Mouse (Mus musculus): ENCODE measurements around the gene Slc39a3. TPM values are rescaled to one million over a fixed set of nuclear protein-coding genes. Genes with fewer than 3 reads are reported as not detected.
"Not testable (repeated sequence)": the region's sequence is repeated elsewhere in the genome, so short reads cannot be mapped to it uniquely, and the experiment has no call there.

Slc39a3 gene
- polyA plus RNA-seq, 2 experiments from 2014 or later: 3.3 to 4.7 TPM

DNA sequence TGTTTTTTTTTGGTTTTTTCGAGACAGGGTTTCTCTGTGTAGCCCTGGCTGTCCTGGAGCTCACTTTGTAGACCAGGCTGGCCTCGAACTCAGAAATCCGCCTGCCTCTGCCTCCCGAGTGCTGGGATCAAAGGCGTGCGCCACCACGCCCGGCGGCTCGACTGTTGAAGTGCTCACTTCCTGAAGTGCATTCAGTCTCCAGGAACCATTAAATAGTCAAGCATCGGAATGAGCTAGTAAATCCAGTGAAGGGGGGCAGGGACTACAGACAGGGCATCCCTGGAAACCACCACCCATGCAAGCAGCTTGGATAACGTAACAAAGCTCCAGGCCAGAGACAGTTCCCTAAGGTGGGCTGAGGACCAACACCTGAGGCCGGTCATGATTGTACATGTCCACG, 8.0 kb upstream of the Slc39a3 start:
- ATAC-seq: not testable (repeated sequence)

DNA sequence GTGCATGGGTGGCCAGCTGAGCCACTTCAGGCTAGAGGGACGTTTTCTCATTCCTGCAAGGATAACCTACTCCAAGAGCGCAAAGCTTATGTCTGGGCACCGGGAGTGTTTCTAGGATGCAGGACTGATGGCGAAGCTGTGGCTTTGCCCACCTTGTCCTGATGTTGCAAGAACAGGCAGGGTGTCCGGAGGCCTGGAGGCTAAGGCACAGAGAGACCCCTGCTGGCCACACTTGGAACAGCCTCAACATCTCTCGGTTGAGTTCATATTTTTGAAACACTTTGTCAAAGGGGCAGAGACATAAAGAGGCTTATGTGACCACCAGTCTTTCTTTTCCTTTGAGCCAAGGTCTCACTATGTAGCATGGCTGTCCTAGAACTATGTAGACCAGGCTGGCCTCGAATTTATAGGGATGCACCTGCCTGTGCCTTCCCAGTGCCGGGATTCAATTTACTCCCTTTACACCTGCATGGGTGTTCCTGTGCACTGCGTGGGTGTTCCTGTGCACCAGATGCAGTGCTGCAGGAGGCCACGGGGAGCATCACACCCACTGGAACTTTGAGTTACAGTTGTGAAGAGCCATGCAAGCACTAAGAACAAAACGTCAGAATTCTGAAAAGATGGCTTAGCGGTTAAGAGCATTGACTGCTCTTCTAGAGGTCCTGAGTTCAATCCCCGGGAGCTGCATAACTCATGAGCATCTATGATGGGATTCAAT, 4.4 kb upstream of the Slc39a3 start:
- ATAC-seq: peak; percentile 25

DNA sequence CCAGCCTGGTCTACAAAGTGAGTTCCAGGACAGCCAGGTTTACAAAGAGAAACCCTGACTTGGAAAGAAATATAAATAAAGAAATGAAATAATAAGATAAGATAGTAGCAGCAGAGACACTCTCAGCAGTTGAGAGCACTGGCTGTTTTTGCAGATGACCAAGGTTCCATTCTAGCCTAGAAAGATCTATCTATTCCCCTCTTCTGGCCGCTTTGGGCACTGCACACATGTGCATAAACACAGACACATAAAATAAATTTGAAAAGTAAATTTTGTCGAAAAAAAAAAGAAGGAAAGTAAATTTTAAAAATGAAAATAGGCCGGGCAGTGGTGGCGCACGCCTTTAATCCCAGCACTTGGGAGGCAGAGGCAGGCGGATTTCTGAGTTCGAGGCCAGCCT, 975 bp downstream of the Slc39a3 start:
- no peak for ATAC-seq

DNA sequence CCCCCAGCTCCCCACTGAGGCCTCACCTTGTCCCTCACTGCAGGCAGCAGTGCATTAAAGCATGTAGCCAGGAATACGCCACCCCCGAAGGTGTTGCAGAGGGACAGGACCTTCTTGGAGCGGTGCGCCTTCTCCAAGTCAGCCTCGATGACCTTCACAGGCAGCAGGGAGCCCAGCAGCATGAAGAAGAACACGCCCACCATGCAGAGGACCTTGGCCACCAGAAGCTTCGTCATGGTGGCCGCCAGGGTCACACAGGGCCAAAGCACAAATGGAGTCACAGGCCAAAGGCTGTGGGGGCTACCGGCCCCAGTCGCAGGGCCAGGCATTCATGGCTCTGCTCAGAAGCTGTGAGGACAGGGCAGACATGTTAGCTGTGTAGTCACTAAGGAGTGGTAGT, 3.6 kb downstream of the Slc39a3 start:
- ATAC-seq: no peak

DNA sequence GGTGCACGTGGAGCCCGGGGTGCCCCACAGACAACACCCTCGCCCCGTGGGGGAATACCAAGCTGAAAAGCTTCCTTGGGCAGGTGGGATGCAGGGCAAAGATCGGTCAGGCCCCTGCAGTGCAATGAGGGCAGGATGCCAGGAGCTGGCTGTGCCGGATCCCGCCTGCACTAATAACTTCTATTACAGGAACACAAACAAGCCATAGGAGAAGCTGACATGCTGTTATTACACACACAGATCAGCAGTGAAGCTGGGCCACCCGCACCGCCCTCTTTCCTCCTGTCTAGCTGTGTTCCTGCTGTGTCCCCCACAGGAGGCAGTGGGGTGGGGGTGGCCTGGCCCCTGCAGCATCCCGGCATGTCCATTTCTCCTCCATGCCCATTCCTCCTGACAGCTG, 8.2 kb downstream of the Slc39a3 start:
- no peak for ATAC-seq

DNA sequence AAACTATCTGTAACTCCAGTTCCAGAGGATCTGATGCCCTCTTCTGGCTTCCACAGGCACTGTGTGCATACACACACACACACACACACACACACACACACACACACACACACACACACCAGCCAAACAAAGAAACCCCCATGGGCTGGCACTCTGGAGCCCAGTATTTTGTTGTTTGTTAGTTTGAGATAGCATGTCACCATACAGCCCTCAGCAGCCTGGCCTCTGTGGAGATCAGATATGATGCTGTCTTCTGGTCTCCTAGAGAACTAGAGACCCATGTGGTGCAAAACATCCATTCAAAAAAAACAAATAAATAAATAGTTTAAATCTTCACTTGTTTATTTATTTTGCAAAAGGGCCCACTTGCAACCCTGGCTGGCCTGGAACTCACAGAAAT, 9.0 kb downstream of the Slc39a3 start:
- ATAC-seq: no peak

DNA sequence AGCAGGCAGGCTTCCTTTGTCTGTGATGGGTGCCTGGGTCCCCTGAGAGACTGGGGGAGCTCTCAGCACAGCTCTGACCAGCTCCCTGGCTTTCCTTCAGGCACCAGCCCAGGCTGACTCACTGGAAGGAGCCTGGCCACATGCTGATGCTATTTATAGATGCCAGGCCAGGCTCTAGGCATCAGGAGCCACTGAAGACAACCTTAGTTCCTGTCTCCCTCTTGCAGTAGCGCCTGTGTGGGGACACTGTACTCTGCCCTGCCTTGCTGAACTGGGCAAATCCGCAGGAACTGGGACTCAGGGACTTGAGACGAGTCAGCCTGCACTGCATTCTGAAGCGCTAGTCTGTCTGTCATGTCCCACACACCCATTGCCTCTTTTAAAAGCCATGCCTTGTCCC, 9.9 kb downstream of the Slc39a3 start:
- no peak for ATAC-seq

DNA sequence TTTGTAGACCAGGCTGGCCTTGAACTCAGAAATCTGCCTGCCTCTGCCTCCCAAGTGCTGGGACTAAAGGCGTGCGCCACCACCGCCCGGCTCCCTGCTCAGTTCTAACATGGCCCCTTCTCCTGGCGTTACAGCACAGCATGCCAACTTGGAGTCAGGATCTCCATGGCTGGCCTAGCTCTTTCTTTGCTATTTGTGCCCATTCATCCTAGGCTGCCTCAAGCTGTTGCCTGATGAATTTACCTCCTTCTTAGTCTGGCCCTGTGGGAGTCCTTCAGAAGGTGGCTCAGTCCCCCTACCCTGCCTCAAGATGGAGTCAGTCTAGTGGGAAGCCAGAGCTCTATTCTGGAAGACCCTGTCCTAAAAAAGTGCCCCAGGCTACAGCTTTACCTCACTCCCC, 10.4 kb downstream of the Slc39a3 start:
- no peak for ATAC-seq

DNA sequence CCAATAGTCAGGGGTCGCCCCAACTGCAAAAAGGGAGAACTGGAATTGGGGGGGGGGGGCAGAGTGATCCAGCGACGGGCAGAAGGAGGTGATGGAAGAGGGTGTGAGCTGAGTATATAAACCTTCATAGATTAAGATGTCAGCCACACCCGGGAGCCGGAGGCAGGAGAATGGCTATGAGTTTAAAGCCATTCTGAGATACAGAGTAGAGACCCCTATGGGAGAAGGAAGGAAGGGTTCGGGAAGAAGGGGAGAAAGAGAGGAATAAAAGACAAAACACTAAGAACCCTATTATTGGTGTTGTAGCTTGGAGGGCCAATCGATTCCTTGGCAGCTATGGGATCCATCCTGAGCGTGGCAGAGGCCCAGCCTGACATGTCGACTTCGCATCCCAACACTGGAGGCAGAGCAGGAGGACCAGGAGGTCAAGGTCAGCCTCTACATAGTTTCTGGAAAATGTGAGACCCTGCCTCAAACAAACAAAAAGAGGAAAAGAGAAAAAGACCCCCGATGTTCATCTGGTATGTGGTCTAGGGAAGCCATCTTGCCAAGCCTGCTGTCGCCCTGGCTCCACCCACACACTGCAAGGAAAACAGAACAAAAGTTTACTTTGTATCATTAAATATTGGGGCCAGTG, 11.5 kb downstream of the Slc39a3 start, which contains the start of gene Diras1:
TSS of gene Diras1 (minus strand) at position 24 of the 637 bp plus-strand sequence.
- no peak for ATAC-seq

DNA sequence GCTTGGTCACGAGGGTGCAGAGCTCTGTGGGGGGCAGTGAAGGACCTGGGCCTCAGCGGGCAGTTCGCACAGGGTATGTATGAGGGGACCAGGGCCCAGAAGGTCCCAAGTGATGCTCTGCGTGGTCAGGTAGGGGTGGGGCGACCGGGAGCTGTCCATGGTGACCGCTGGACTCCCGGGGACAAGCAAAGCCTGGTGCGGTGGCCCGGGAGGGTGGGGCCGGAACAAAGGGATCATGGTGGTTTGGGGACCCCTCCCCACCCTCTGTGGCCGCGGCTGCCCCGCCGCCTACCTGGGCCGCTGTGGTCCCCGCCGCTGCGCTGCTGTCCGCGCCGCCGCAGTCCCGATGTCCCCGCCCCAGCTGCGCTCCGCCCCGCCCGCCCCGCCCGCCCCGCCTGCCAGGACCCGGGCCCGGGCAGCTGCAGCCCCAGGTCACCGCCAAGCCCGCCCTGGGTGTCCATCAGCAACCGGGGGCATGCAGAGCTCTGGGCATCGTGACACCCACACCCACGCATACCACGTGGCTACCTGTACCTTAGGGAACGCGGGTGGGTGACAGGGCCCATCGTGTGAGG, 12.1 kb downstream of the Slc39a3 start:
- ATAC-seq: no peak

DNA sequence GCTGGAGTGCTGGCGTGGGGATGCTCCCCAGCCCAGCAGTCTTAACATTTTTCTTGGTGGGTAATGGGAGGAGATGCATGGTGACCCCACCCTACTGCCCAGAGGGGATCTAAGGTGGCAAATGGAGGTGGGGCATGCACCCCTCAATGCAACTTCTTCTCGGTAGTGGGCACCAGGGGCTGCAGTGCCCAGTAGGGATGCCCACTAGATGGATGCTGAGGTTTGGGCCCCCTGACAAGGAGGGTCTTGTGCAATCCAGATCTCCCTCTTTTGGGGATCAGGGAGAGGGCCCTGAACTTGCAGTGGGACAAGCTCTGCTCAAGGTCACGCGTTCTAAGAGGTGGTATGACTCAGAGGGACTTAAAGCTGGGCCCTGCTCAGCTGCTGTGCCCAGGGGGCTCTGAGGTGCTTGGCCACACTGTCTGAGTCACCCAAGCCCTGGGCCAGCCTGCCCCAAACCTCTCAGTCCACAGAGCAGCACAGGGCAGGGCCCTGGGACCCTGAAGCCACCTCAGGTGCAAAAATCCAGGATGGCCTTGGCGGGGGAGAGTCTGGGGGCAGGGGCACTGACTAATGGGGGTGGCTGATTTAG, 12.8 kb downstream of the Slc39a3 start:
- ATAC-seq: no peak

DNA sequence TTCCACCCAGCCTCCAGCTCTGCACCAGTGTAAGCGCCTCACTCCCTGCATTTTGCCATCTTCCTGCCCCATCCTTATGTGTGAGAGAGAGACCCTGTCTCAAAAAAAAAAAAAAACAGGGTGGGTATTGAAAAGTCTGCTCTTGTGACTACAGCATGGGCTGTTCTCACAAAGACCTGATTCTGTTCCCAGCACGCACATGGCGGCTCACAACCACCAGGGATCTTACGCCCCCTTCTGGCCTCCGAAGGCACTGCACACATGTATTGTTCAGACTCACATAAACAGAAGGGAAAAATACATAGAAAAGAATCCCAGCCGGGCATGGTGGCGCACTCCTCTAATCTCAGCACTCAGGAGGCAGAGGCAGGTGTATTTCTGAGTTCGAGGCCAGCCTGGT, 14.5 kb downstream of the Slc39a3 start:
- no peak for ATAC-seq

DNA sequence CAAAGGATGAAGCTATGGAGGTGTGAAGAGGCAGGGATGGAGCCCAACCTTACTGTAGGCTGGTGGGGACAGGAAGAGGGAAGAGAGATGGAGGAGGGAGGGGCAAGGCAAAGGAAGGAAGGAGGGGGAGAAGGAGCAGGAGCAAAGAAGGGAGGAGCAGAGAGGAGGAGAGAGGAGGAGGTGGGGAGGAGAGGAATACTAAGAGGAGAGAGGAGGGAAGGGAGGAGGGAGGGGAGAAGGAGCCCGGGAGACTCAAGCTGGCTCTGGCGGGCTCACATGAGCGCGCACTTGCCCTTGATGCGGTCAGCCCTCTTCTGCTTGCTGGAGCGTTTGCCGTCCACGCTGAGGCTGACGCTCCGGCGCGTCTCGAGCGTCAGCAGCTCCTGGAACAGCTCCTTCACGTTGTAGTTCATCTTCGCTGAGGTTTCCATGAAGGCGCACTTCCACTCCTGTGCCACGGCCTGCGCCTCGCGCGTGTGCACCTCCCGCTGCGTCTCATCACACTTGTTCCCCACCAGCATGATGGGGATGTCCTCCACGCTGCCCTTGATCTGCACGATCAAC, 15.6 kb downstream of the Slc39a3 start:
- no peak for ATAC-seq

DNA sequence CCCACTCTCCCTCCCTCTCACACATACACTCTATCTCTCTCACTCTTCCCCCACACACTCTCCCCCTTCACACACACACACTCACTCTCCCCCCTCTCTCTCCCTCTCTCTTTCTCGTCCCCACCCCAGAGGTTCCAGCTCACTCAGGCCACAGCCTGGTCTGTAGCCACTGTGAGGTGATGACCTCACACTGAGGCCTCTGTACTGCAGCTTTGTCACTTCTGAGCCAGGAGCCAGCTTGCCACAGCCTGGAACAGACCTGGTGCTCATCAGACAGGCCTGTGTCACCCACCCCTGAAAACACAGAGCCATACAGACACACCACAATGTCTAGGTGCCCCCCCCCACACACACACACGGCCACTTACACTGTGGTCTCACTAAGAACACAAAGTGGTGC, 17.0 kb downstream of the Slc39a3 start:
- ATAC-seq: no peak

DNA sequence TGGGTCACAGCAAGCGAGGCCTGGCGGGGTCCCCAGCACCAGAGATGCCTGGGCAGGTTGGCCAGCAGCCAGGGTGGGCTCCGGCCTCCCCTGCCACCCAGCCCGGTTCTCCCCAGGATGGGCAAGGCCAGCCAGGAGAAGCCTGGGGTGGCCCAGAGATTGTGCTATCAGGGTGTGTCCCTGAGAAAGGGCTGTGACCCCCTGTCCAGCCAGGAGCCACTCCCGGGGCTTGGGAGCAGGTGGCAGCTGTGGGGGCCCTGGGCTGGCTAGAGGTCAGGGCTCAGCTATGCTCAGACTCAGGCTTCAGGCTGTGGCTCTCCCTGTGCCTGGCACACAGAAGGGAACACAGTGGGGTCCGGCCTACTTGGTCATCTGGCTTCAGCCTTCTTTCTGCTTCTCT, 17.5 kb downstream of the Slc39a3 start:
- ATAC-seq: no peak

DNA sequence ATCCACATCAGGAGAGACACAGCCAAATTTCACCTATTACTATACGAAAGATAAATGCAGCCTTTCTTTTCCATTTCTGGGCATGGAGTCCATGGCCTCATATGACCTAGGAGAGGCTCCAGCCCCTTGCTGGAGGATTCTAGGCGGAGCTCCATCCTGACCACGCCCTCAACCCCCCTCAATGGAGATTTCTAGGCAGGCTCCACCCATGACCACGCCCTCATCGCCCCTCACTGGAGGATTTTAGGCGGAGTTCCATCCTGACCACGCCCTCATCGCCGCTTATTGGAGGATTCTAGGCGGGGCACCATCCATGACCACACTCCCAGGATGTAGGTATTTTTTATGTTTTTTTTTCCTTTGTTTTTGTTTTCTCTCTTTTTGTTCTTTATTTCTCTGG, 18.9 kb downstream of the Slc39a3 start:
- ATAC-seq: no peak

DNA sequence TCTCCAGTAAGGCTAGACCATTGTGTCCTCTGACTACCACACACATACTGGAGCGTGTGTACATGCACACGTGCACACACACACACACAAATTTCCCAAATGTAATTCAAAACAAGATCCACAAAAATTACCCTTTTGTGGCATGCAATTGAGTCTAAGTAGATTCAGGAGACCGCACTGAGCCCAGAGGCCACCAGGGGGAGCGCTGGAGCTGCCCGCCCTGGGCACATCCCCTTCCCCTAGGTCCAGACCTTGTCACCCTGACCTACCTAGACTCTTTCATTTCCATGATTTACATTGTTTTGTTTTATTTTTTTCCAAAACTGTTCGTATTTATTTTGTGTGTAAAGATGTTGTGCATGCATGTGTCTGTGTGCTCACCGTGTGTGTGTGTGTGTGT, 20.6 kb downstream of the Slc39a3 start:
- ATAC-seq: peak; percentile 62

DNA sequence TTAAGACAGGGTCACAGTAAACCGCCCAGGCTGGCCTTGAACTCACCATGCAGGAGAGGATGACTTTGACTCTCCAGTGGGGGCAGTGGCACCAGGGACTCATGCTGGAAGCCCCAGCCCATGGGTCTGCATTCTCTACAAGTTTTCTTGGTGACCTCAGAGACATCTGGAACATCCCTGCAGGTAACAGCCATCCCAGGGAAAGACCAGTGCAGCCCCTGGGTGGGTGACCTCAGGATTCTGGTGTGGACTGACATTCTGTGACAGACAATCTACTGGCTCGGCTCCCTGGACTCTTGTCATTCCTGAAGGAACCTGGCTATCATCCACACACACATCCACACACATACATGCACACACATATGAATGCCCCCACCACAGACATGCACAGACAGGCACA, 21.6 kb downstream of the Slc39a3 start:
- ATAC-seq: no peak

DNA sequence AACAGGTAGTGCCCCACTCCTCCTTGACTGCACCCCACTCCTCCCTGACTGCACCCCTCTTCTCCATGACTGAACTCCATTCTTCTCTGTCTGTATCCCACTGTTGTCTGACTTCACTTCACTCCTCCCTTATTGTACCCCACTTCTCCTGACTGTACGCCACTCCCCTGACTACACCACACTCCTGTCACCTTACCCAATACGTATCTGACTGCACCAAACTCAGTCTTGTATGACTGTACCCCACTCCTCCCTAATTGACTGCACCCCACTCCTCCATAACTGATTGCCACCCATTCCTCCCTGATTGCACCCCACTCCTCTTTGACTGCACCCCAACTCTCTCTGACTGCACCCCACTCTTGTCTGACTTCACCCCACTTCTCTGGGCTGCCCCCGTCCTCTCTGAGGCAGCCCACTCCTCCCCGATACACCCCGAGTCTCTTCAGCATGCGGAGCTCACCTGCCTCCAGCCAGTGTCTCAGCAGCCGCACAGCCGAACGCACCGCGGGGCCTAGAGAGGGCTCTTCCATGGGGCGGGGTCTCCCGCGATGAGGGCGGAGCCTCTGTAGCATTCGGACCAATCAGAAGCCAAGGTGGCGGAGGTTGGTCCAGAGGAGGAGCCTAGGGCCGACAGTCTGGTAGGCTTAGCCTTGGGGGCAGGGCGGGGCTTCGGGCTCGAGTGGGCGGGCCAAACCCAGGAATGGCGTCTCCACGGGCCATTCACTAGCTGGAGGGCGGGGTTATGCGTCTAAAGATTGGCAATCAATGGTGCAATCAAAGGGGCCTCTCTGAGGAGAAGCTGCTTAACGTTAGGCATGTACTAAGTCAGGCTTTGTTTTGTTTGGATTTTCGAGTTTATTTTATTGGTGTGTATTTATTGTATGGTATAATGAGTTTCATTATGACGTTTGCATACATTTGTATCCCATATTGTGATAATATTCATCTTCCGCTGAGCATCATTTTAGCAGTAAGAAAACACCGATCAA, 22.5 kb downstream of the Slc39a3 start, which contains the start of gene Gng7:
TSS of gene Gng7 (minus strand) at position 553 of the 992 bp plus-strand sequence.
- peak; percentile 85 for ATAC-seq

DNA sequence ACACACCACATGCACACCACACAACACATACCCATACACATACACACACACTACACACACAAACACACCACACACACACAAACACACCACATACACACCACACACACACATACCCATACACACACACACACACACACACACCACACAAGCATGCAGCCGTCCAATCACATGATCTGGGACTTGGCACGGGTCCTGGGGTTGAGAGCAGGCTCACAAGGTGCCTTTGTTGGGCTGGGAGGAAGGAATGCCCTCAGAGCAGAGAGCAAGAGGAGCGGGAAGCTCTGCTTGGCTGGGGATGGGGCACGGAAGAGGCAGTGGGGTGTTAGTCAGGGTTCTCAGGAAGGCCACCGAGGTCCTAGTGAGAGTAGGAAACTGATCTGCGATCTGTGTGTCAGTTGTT, 26.4 kb downstream of the Slc39a3 start:
- ATAC-seq: no peak

DNA sequence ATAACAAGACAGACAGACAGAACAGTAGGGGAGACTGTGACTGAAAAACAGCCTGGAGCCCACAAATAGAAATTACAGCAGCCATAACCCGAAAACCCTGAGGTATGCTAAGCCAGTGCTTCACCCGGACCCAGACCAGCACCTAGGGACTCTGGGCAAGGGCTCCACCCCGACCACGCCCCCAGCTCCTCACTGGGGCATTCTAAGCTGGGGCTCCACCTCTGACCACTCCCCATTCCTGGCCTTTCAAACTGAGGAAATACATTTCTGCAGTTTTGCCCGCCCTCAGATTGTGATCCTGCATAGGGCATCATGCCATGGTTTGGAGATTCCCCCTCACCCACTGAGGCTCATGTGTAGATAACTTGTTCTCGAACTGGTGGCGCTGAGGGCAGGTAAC, 30.0 kb downstream of the Slc39a3 start:
- ATAC-seq: no peak

Data from CD4-positive, CD25-positive, alpha-beta regulatory T cell, adult 4 months (primary cell).